Mouse (Mus musculus) inflammation-experienced regulatory T-cells, adult 6 months (primary cell): Measurements from ENCODE around the gene Tma7. TPM values are rescaled to one million over a fixed set of nuclear protein-coding genes. Genes with fewer than 3 reads are reported as not detected.

Experiments used
- ATAC-seq: one replicate; pipeline ENCODE4 v1.8.0; 2017
- polyA plus RNA-seq, 3 experiments: library from polyadenylated mRNA; unstranded; fragments of 100-300 nt; shearing (Covaris generic); gene quantifications; one replicate each; pipeline ENCODE4 v1.2.1; 2017

Gene Tma7
- polyA plus RNA-seq, 3 experiments from 2014 or later: 763 to 998 (median 907) TPM

DNA sequence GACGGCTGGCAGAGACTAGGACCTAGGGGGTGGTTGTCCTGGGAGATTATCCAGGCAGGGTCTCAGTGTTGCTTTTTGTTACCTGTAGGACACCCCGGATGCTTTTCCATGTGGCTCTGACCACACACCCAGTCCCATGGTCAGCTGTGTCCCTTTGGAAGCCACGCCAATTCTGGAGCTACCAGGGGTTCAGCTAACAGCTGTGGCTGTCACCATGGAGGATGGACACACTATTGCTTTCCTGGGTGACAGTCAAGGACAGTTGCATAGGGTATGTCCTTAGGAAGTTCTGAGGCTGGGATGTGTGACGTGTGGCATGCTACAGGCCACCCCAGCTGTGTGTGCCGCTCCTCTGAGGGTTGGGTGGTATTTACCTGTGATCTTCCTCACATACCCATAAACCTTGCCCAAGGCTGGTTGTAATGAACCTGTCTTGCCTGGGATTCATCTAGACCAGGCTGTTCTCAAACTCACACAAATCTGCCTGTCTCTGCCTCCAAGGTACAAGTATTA, 19.6 kb upstream of the Tma7 start:
- ATAC-seq: no peak

- ATAC-seq: no peak
These were observed 18.0 kb upstream of the Tma7 start for GRCm38 (mm10) chr9:109100307-109100928.

DNA sequence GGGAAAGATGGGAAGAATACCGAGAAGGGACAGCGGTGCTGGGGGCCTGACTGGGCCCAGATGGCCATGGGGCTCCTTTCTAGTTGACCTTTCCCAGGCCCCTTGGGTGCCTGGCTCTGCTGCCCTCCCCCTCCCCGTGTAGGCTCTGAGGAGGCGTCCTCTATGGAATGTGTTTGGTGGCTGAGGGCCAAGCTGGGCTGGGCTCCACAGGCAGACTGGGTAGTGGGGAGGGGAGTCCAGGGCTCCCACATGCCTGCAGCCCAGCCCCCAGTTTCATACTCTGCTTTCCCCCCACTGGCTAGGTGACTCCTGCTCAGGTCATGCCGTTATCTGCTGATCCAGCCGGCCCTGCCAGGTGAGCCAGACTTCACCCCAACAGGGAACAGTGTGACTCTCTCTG, 16.6 kb upstream of the Tma7 start:
- no peak for ATAC-seq

- ATAC-seq: no peak
These were observed 16.0 kb upstream of the Tma7 start for GRCm38 (mm10) chr9:109098366-109098765.

DNA sequence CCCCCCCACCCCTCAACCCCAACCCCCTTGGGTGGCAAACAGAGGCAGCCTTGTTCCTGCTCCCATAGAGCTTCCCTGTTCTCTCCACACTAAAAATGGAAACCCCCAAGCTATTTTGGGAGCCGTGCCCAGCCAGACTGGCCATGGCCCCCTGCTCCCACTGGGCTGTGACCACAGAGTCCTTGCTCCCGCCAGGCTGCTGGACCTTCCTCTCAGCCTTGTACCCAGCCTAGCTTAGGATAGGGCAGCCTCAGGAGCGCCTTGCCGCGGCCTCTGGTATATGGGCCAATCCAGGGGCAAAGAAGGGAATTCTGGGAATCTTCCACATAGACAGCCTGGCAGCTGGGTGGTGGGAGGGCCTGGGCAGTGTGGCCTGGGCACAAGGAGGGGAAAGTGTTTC, 15.4 kb upstream of the Tma7 start:
- no peak for ATAC-seq

- ATAC-seq: no peak
These were observed 14.9 kb upstream of the Tma7 start for GRCm38 (mm10) chr9:109097291-109097690.

GRCm38 (mm10) chr9:109096856-109097255, 14.5 kb upstream of the Tma7 start:
- ATAC-seq: no peak

DNA sequence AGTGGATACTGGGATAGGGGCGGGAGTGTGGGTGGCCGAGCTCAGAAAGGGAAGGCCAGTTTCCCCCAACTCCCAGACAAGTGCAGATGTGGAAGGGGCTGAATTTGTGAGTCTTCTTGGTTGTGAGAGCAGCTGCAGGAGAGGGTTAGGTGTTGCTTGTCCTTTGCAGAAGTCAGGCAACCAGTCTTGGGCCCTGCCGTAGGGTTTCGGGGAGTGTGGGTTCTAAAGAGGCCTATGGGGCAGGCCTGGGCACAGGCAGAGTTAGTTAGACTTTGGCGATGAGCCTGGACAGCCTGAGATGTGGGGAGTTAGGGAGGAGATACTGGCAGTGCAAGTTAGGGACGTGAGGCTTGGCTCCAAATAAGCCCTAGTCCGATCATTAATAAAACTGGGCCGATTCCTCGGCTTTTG, 13.9 kb upstream of the Tma7 start:
- no peak for ATAC-seq

DNA sequence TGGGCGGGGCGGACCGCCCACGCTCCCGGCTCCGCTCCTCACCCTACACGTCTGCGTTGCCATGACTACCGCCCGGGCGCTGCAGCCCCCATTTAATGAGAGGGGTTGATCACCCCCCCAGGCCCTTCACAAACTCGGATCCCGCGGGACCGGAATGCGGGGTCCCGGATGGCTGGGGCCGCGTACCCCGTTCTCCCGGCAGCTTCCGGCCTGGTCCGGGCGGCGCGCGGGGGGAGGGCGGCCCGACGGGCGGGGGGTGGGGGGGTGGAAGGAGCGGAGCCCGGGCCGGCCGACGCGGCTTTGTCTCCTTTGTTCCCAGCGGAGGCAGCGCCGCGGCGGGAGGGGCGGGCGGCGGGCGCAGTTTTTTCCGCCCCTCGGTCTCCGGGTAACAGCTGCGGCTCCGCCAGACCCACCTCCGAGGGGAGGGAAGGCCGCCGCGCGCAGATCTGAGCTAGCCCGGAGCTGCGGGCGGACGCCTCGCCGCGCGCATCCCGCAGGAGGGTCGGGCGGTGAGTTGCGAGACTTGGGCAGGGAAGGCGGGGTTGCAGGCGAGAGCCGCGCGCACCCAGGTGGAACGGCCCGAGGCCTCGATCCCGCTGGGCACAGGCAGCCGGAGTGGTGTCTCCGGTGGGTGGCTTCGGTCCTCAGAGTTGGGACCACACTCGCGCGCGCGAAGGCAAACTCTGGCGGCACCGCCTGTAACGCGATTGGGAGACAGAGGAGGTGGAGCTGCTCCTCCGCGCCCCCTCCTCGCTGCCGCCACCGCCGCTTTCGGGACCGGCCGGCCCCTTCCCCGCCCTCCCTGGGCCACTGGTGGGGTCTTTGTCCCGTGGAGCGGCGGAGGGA, 13.0 kb upstream of the Tma7 start, which contains the start of gene Plxnb1:
Gene Plxnb1 (plus strand): TSS at position 253 of the 846 bp plus-strand sequence.
- ATAC-seq: peak; percentile 63

GRCm38 (mm10) chr9:109094553-109095136, 12.3 kb upstream of the Tma7 start:
- ATAC-seq: peak; percentile 32

- no peak for ATAC-seq
These were observed 11.6 kb upstream of the Tma7 start for GRCm38 (mm10) chr9:109093786-109094552.

GRCm38 (mm10) chr9:109092799-109093198, 10.4 kb upstream of the Tma7 start:
- ATAC-seq: no peak

DNA sequence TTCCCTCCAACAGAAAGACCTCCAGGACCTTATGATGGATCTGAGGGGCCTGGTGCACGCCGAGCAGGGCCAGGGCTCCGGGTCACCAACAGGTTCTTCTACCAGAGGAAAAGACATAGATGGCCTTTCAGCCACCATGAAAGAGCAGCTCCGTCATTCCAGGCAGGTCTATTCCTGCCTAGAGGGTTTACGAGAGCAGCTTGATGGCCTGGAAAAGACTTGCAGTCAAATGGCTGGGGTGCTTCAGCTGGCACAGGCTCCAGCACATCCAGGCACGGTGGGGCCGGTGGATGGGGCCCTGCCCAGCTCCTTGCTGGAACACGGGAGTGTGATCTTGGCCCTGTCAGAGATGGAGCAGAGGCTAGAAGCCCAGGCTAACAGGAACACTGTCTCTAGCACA, 9.4 kb upstream of the Tma7 start:
- ATAC-seq: no peak

DNA sequence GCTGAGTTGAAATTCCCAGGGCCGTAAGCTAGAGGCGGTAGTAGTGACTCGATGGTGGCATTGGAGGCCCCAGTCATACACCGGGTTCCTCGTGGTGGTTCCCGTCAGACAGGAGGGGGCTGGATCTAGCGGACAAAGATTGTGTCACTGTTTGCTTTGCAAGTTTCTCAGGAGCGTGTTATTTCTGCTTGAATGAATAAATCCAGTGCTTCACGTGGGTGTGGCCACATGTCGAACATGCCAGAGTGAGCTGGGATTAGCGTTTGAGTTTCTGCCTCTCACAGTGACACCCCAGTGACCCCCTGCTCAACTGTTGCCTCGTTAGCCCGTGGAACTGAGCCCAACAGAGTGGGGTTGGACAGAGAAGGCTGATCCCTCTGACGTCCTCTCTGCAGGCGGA, 8.1 kb upstream of the Tma7 start:
- ATAC-seq: no peak

DNA sequence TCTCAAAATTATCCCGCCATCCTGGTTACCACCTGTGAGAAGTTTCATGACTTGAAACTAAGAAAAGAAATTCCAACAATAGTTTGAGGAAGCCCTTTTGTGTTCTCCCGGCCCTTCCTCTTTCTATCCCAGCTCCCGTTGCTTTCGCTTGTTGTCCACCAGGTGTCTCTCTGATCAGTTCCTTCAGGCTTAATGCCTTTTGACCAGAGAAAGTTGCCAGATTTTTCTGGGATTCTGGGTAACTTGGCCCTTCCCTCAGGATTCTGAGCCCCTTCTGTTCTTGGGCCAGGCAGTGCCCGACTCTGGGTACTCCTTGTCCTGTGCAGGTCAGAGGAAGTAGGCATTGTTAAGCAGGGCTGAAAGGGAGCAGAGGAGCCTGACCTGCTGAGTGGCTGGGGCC, 5.6 kb upstream of the Tma7 start:
- no peak for ATAC-seq

GRCm38 (mm10) chr9:109084922-109085321, 2.5 kb upstream of the Tma7 start:
- no peak for ATAC-seq

GRCm38 (mm10) chr9:109081749-109082123, 651 bp downstream of the Tma7 start:
- ATAC-seq: peak; percentile 4

DNA sequence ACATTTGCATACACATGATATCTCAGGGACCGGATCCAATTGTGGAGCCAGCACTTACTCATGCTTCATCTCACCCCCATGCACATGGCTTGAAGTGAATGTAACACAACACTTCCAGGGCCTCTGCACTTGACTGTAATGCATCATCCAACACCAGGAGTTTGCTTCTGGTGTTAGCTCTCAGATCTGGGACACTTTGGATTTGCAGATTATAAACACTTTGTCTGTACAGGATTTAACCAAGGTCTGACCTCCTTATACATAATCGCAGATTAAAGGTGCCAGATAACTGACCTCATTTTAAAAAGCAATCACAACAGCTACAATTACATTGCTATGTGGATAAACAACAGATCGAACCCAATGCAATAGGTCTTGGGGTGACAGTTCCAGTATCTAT, 1.9 kb downstream of the Tma7 start:
- ATAC-seq: no peak

GRCm38 (mm10) chr9:109073661-109074573, 8.5 kb downstream of the Tma7 start, which contains the start of gene Atrip:
Gene Atrip (minus strand): TSS chr9:109074124.
- ATAC-seq: peak; percentile 98

GRCm38 (mm10) chr9:109068095-109068735, 14.2 kb downstream of the Tma7 start:
- ATAC-seq: no peak

DNA sequence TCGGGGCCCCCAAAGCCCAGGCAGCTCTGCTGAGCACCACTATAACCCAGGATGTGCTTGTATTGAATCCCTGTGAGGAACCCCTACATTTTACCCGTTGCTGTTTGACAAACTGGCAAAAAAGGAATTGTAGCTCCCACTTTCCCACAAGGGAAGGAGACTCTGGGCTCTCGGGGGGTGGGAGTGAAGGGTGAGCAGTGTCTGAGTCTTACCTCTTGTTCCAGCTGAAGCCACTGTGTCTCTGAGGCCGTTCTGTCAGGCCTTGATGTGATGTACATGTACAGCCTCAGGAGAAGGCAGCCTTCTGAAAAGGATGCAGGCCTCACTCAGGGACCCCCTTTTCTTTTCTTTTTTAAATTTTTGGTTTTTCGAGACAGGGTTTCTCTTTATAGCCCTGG, 21.5 kb downstream of the Tma7 start:
- ATAC-seq: no peak
